Mouse (Mus musculus) lung, postnatal 0 days (tissue): ENCODE measurements at regions not wholly inside any gene's neighbourhood (a gene's known extent, or its start where the extent isn't known, plus 50 kb on each side); places are given as distances from the start of the nearest gene placed in this dataset.

Source experiments
- ATAC-seq: fragments of 200-750 bp; cut with Nextera tagmentation; 2 replicates; pipeline ENCODE4 v1.8.0; 2017; ENCODE audit warnings: moderate library complexity
- DNase-seq: peaks from one replicate; pipeline ENCODE4 v3.0.0-alpha.2; 2016; ENCODE audit warnings: low spot score
- H3K27ac ChIP-seq: fragments of 300-500 bp; sonication (generic); 2 replicates; pipeline ENCODE4 v1.5.1; 2014; ENCODE audit warnings: antibody characterized with exemption, mild to moderate bottlenecking, low read length, mixed read lengths
- H3K27me3 ChIP-seq: fragments of 300-500 bp; sonication (generic); replicated peaks from 2 replicates; pipeline ENCODE4 v1.6.1; 2014; ENCODE audit warnings: low read length, mixed read lengths; ENCODE audit not compliant: insufficient read depth
- H3K36me3 ChIP-seq: fragments of 300-500 bp; sonication (generic); 2 replicates; pipeline ENCODE4 v1.6.1; 2014; ENCODE audit warnings: low read length, mixed read lengths; ENCODE audit not compliant: insufficient read depth
- H3K4me1 ChIP-seq: fragments of 300-500 bp; sonication (generic); 2 replicates; pipeline ENCODE4 v1.6.1; 2014; ENCODE audit warnings: antibody characterized with exemption, low read depth, low read length, mixed read lengths; ENCODE audit not compliant: insufficient read depth
- H3K4me2 ChIP-seq: fragments of 300-500 bp; sonication (generic); replicated peaks from 2 replicates; pipeline ENCODE4 v1.6.1; 2014; ENCODE audit warnings: low read depth, mild to moderate bottlenecking, low read length, moderate library complexity, mixed read lengths
- H3K4me3 ChIP-seq: fragments of 300-500 bp; sonication (generic); 2 replicates; pipeline ENCODE4 v1.5.1; 2014; ENCODE audit warnings: low read depth, low read length
- H3K9ac ChIP-seq: fragments of 300-500 bp; sonication (generic); replicated peaks from 2 replicates; pipeline ENCODE4 v1.6.1; 2014; ENCODE audit warnings: low read depth, mild to moderate bottlenecking
- H3K9me3 ChIP-seq: fragments of 300-500 bp; sonication (generic); 2 replicates; pipeline ENCODE4 v1.6.1; 2016; ENCODE audit warnings: low read length, mixed read lengths
- CTCF ChIP-seq: IDR thresholded peaks from 2 replicates; pipeline ENCODE4 v1.5.1; 2016; ENCODE audit warnings: antibody characterized with exemption, mild to moderate bottlenecking
- EP300 ChIP-seq: IDR thresholded peaks from 2 replicates; pipeline ENCODE4 v1.6.1; 2016; ENCODE audit warnings: antibody characterized with exemption, mild to moderate bottlenecking, control low read depth
- WGBS: fragments of 180-500 bp; shearing (Covaris S2); extraction: QIAGEN DNeasy Blood & Tissue Kit; methylation state at CpG from one replicate; pipeline ENCODE4 v1.1.7; 2014; 5-methylcytosine and 5-hydroxymethylcytosine counted together

DNA sequence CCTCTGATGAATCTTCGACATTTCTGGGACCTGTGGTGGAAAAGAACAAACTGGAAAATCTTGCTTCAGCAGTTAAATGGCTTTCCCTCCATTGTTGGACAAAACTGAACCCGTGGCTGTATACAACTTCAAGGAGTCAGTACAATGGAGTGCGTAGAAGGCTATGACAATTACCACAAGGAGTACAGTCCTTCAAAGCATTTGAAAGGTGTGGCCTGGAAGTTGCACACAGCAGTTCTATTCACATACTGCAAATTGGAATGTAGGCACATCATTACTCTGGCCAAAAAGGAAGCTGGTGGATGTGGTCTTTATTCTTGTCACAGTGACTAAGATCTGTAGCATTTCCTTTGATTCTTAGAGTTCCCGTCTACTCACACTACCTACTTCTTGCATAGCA is 215.7 kb upstream of the Lcorl start:
- Histone ChIP-seq H3K9ac (no peak overlapping the region), H3K4me3 (no peak overlapping the region), H3K36me3 (no peaks in the 10 kb centered on the region), H3K27ac (no peak overlapping the region), H3K4me2 (no peak overlapping the region), H3K27me3 (no peaks in the 10 kb centered on the region), H3K9me3 (no peaks in the 10 kb centered on the region), H3K4me1 (no peaks in the 10 kb centered on the region)
- TF ChIP-seq EP300, result peak; percentile 33; the same call in 1 of the 2 replicates
- no peak for TF ChIP-seq CTCF
- peak; percentile 33 for DNase-seq
- 50% methylated on average over 4 of the region's 4 CpGs for WGBS
- ATAC-seq, result peak; percentile 84

- TF ChIP-seq EP300 (no peak), CTCF (no peak)
- ATAC-seq (no peak), DNase-seq (no peak)
- H3K36me3 ChIP-seq, result no peaks in the 10 kb centered on the region
- no peaks in the 10 kb centered on the region for H3K9me3 ChIP-seq
- H3K9ac ChIP-seq, result no peak overlapping the region
- no peaks in the 10 kb centered on the region for H3K4me1 ChIP-seq
- H3K4me3 ChIP-seq, result no peak overlapping the region
- no peak overlapping the region for H3K4me2 ChIP-seq
- no peaks in the 10 kb centered on the region for H3K27me3 ChIP-seq
- WGBS, result 83% methylated on average over 3 of the region's 3 CpGs
- H3K27ac ChIP-seq, result no peak overlapping the region
These were observed 202.5 kb upstream of the Lcorl start for GRCm38 (mm10) chr5:46059910-46060309.

DNA sequence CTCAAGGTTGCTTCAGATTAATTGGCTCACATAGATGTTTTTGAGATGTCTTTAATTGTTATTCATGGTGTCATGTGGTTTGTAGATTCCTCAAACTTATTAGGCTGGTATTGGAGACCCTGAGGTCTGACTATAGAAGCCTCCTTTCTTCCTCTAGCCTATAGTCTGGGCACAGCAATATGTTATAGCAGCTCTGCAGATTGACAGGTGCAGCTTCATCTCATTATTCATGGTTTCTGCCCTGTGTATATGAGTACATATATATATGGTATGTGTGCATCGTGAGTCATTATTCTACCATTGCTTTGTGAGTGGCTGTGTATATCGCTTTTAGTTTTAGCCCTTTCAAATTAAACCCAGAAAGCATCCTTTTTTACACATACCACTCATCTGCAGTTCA is 197.4 kb upstream of the Lcorl start:
- Histone ChIP-seq H3K4me2 (no peak overlapping the region), H3K27ac (no peak overlapping the region), H3K36me3 (no peaks in the 10 kb centered on the region), H3K4me3 (no peak overlapping the region), H3K9ac (no peak overlapping the region), H3K9me3 (no peaks in the 10 kb centered on the region), H3K4me1 (no peaks in the 10 kb centered on the region), H3K27me3 (no peaks in the 10 kb centered on the region)
- DNase-seq (no peak), ATAC-seq (no peak)
- TF ChIP-seq EP300 (no peak), CTCF (no peak)
- 86% methylated on average over 2 of the region's 2 CpGs for WGBS

DNA sequence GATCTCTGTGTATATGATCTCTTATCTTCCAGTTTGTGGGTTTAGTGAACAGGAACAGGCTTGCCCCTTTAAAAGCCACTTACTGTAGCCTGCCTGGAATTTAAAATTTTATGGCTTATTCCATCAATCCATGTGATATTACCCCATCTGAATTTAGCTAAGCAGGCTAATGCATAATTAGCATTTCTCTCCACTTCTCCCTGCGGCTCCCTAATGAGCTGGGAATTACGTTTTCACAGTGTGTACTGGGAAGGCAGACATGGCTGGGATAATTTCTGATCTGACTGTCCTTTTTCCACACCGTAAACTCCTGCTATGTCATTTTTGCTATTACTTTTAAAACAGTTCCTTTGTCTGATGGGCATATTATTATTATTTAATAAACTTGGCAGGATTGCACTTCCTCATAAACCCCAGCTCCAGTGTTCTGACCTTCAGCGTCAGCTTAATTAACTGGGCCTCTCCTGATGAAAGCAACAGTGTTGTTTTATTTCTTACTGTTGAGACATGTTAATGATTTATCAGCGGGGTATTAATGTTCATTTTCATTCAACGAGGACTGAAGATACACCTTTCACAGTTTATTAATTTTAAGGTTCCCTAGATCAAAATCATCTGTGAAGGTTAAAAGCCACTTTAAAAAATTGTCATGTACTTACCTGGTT is 185.4 kb upstream of the Lcorl start:
- no peak overlapping the region for H3K9ac ChIP-seq
- WGBS, result 59% methylated on average over 6 of the region's 6 CpGs
- no peak overlapping the region for H3K4me2 ChIP-seq
- no peaks in the 10 kb centered on the region for H3K27me3 ChIP-seq
- H3K36me3 ChIP-seq, result no peaks in the 10 kb centered on the region
- no peak for ATAC-seq
- TF ChIP-seq EP300 (no peak), CTCF (no peak)
- no peaks in the 10 kb centered on the region for H3K9me3 ChIP-seq
- DNase-seq, result no peak
- no peak overlapping the region for H3K4me3 ChIP-seq
- H3K27ac ChIP-seq, result no peak overlapping the region
- no peaks in the 10 kb centered on the region for H3K4me1 ChIP-seq

DNA sequence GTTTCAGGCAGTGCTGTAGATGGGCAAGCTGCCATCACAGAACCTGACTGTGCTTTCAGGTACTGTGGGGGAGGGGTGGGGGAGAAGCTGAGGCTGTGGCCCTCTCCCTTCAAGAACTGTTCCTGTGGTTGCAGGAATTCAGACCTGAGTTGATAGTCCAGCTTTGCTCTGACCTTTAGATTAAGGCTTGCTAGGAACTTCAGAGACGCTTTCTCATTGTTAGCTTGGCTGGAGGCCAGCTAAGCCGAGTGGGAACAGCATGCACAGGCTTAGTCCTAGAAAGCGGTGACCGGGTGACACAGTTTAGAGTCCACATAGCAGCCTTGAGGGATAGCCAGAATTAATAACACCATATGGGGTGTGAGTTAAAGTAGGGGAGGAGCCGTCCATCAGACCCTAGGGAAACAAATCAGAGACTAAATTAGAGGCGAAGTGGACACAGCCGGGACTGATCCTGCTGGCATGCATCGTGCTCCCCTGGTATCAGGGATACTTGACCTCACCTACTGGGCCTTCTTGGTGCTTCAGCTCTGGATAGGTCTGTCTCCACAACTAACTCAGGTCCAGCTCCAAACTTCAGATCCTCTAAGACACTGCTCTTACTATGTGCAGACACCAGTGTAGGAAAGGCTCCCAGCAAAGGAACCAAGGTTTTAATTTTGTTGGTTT is 175.7 kb upstream of the Lcorl start:
- ATAC-seq (peak; percentile 58), DNase-seq (peak; percentile 52)
- H3K27ac ChIP-seq, result no peak overlapping the region
- H3K27me3 ChIP-seq, result no peaks in the 10 kb centered on the region
- H3K4me3 ChIP-seq, result no peak overlapping the region
- no peaks in the 10 kb centered on the region for H3K4me1 ChIP-seq
- TF ChIP-seq CTCF (no peak), EP300 (no peak)
- peak overlapping the region; percentile 38 for H3K4me2 ChIP-seq
- H3K9ac ChIP-seq, result no peak overlapping the region
- WGBS, result 29% methylated on average over 8 of the region's 8 CpGs
- H3K9me3 ChIP-seq, result no peaks in the 10 kb centered on the region
- no peaks in the 10 kb centered on the region for H3K36me3 ChIP-seq

DNA sequence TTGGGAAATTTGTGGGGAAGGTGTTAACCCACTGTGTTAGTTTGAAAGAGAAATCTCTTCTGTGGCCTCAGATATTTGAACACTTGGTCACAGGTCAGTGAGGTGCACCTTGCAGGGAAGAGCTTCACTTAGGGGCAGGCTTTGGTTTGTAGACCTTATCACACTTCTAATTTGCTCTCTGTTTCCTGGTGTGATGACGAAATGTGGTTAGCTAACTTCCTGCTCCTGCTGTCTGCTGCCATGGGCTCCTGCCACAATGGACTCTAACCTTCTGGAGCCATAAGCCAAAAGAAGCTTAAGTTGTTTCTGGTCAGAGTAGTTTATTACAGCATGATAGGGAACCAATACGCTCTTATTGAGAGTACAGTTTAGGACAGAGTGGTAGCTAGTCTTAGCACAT is 174.8 kb upstream of the Lcorl start:
- no peak for ATAC-seq
- Histone ChIP-seq H3K27me3 (no peaks in the 10 kb centered on the region), H3K9ac (no peak overlapping the region), H3K27ac (no peak overlapping the region), H3K4me3 (no peak overlapping the region), H3K9me3 (no peaks in the 10 kb centered on the region), H3K4me2 (no peak overlapping the region), H3K4me1 (no peaks in the 10 kb centered on the region), H3K36me3 (no peaks in the 10 kb centered on the region)
- TF ChIP-seq CTCF (no peak), EP300 (no peak)
- 68% methylated on average over 2 of the region's 2 CpGs for WGBS
- DNase-seq, result no peak
